Mouse (Mus musculus): ENCODE data around the gene Serp2. TPM values are rescaled to one million over a fixed set of nuclear protein-coding genes. Genes with fewer than 3 reads are reported as not detected.
A peak's percentile ranks its signal among the peaks of the same experiment; 100 is the strongest.

Serp2 gene
- polyA plus RNA-seq, 1 experiment from 2014 or later: 12.7 TPM

GRCm38 (mm10) chr14:76540005-76540670, 16.6 kb downstream of the Serp2 start:
- H3K36me3 ChIP-seq (ENCODE audit: control insufficient read depth, insufficient read depth, low read length): no peaks in the 10 kb centered on the region
- H3K9ac ChIP-seq (replicated peaks; ENCODE audit: low read depth, low read length): no peak overlapping the region
- H3K27ac ChIP-seq (ENCODE audit: low read length): no peak overlapping the region
- H3K4me2 ChIP-seq (replicated peaks; ENCODE audit: low read depth, low read length): no peak overlapping the region
- no peaks in the 10 kb centered on the region for H3K9me3 ChIP-seq (ENCODE audit: control insufficient read depth, low read depth, low read length)
- no peak for ATAC-seq (ENCODE audit: insufficient number of reproducible peaks, insufficient read depth, low FRiP score, low read depth)
- peaks cover 10% of the 10 kb centered on the region; the same call in 1 of the 2 replicates for H3K4me1 ChIP-seq (ENCODE audit: control insufficient read depth, insufficient read depth, low read length)
- H3K27me3 ChIP-seq (ENCODE audit: control insufficient read depth, insufficient read depth, low read length): no peaks in the 10 kb centered on the region
- 94% methylated on average over 5 of the region's 5 CpGs for WGBS
- no peak overlapping the region for H3K4me3 ChIP-seq (ENCODE audit: low read depth, low read length)

- ATAC-seq (ENCODE audit: insufficient number of reproducible peaks, insufficient read depth, low FRiP score, low read depth): no peak
- H3K27ac ChIP-seq (ENCODE audit: low read length): no peak overlapping the region
- no peak overlapping the region for H3K4me2 ChIP-seq (replicated peaks; ENCODE audit: low read depth, low read length)
- H3K9me3 ChIP-seq (ENCODE audit: control insufficient read depth, low read depth, low read length): no peaks in the 10 kb centered on the region
- H3K27me3 ChIP-seq (ENCODE audit: control insufficient read depth, insufficient read depth, low read length): no peaks in the 10 kb centered on the region
- H3K4me1 ChIP-seq (ENCODE audit: control insufficient read depth, insufficient read depth, low read length): peaks cover 23% of the 10 kb centered on the region
- H3K36me3 ChIP-seq (ENCODE audit: control insufficient read depth, insufficient read depth, low read length): no peaks in the 10 kb centered on the region
- WGBS: 19% methylated on average over 6 of the region's 6 CpGs
- H3K4me3 ChIP-seq (ENCODE audit: low read depth, low read length): no peak overlapping the region
- H3K9ac ChIP-seq (replicated peaks; ENCODE audit: low read depth, low read length): no peak overlapping the region
These were observed 19.8 kb downstream of the Serp2 start for GRCm38 (mm10) chr14:76536921-76537320.

- no peak for ATAC-seq (ENCODE audit: insufficient number of reproducible peaks, insufficient read depth, low FRiP score, low read depth)
- Histone ChIP-seq H3K27ac (ENCODE audit: low read length) (no peak overlapping the region; the same call in 1 of the 2 replicates), H3K9me3 (ENCODE audit: control insufficient read depth, low read depth, low read length) (no peaks in the 10 kb centered on the region), H3K36me3 (ENCODE audit: control insufficient read depth, insufficient read depth, low read length) (no peaks in the 10 kb centered on the region), H3K4me1 (ENCODE audit: control insufficient read depth, insufficient read depth, low read length) (peaks cover 17% of the 10 kb centered on the region), H3K9ac (replicated peaks; ENCODE audit: low read depth, low read length) (no peak overlapping the region), H3K4me3 (ENCODE audit: low read depth, low read length) (no peak overlapping the region), H3K27me3 (ENCODE audit: control insufficient read depth, insufficient read depth, low read length) (no peaks in the 10 kb centered on the region), H3K4me2 (replicated peaks; ENCODE audit: low read depth, low read length) (no peak overlapping the region)
- WGBS: 71% methylated on average over 1 of the region's 1 CpGs
These were observed 21.6 kb downstream of the Serp2 start for GRCm38 (mm10) chr14:76535096-76535495.

- H3K36me3 ChIP-seq (ENCODE audit: control insufficient read depth, insufficient read depth, low read length): no peaks in the 10 kb centered on the region
- WGBS: 10% methylated on average over 10 of the region's 10 CpGs
- peak; percentile 26; the same call in 1 of the 2 replicates for ATAC-seq (ENCODE audit: insufficient number of reproducible peaks, insufficient read depth, low FRiP score, low read depth)
- H3K4me3 ChIP-seq (ENCODE audit: low read depth, low read length): no peak overlapping the region
- H3K4me2 ChIP-seq (replicated peaks; ENCODE audit: low read depth, low read length): peak overlapping the region; percentile 29
- peaks cover 24% of the 10 kb centered on the region for H3K4me1 ChIP-seq (ENCODE audit: control insufficient read depth, insufficient read depth, low read length)
- peak overlapping the region; percentile 66; the same call in 1 of the 2 replicates for H3K27ac ChIP-seq (ENCODE audit: low read length)
- H3K9me3 ChIP-seq (ENCODE audit: control insufficient read depth, low read depth, low read length): no peaks in the 10 kb centered on the region
- no peaks in the 10 kb centered on the region for H3K27me3 ChIP-seq (ENCODE audit: control insufficient read depth, insufficient read depth, low read length)
- H3K9ac ChIP-seq (replicated peaks; ENCODE audit: low read depth, low read length): no peak overlapping the region
These were observed 23.4 kb downstream of the Serp2 start for GRCm38 (mm10) chr14:76533170-76533815.

- H3K9me3 ChIP-seq (ENCODE audit: control insufficient read depth, low read depth, low read length): no peaks in the 10 kb centered on the region
- H3K9ac ChIP-seq (replicated peaks; ENCODE audit: low read depth, low read length): no peak overlapping the region
- no peaks in the 10 kb centered on the region for H3K36me3 ChIP-seq (ENCODE audit: control insufficient read depth, insufficient read depth, low read length)
- H3K27me3 ChIP-seq (ENCODE audit: control insufficient read depth, insufficient read depth, low read length): no peaks in the 10 kb centered on the region
- no peak overlapping the region for H3K4me3 ChIP-seq (ENCODE audit: low read depth, low read length)
- peak; percentile 74; the same call in 1 of the 2 replicates for ATAC-seq (ENCODE audit: insufficient number of reproducible peaks, insufficient read depth, low FRiP score, low read depth)
- H3K27ac ChIP-seq (ENCODE audit: low read length): peak overlapping the region; percentile 66; the same call in 1 of the 2 replicates
- 39% methylated on average over 20 of the region's 20 CpGs for WGBS
- H3K4me2 ChIP-seq (replicated peaks; ENCODE audit: low read depth, low read length): peak overlapping the region; percentile 29
- H3K4me1 ChIP-seq (ENCODE audit: control insufficient read depth, insufficient read depth, low read length): peaks cover 30% of the 10 kb centered on the region
These were observed 24.2 kb downstream of the Serp2 start for GRCm38 (mm10) chr14:76532257-76533169.

GRCm38 (mm10) chr14:76531027-76531660, 25.5 kb downstream of the Serp2 start:
- no peak overlapping the region for H3K27ac ChIP-seq (ENCODE audit: low read length)
- H3K36me3 ChIP-seq (ENCODE audit: control insufficient read depth, insufficient read depth, low read length): no peaks in the 10 kb centered on the region
- peaks cover 31% of the 10 kb centered on the region for H3K4me1 ChIP-seq (ENCODE audit: control insufficient read depth, insufficient read depth, low read length)
- no peak overlapping the region for H3K9ac ChIP-seq (replicated peaks; ENCODE audit: low read depth, low read length)
- H3K27me3 ChIP-seq (ENCODE audit: control insufficient read depth, insufficient read depth, low read length): no peaks in the 10 kb centered on the region
- H3K4me3 ChIP-seq (ENCODE audit: low read depth, low read length): no peak overlapping the region
- WGBS: 92% methylated on average over 7 of the region's 7 CpGs
- H3K4me2 ChIP-seq (replicated peaks; ENCODE audit: low read depth, low read length): no peak overlapping the region
- no peaks in the 10 kb centered on the region for H3K9me3 ChIP-seq (ENCODE audit: control insufficient read depth, low read depth, low read length)
- ATAC-seq (ENCODE audit: insufficient number of reproducible peaks, insufficient read depth, low FRiP score, low read depth): no peak

- ATAC-seq (ENCODE audit: insufficient number of reproducible peaks, insufficient read depth, low FRiP score, low read depth): no peak
- Histone ChIP-seq H3K27me3 (ENCODE audit: control insufficient read depth, insufficient read depth, low read length) (no peaks in the 10 kb centered on the region), H3K36me3 (ENCODE audit: control insufficient read depth, insufficient read depth, low read length) (no peaks in the 10 kb centered on the region), H3K4me1 (ENCODE audit: control insufficient read depth, insufficient read depth, low read length) (peaks cover 30% of the 10 kb centered on the region), H3K4me3 (ENCODE audit: low read depth, low read length) (no peak overlapping the region), H3K9ac (replicated peaks; ENCODE audit: low read depth, low read length) (no peak overlapping the region), H3K4me2 (replicated peaks; ENCODE audit: low read depth, low read length) (no peak overlapping the region), H3K9me3 (ENCODE audit: control insufficient read depth, low read depth, low read length) (no peaks in the 10 kb centered on the region), H3K27ac (ENCODE audit: low read length) (no peak overlapping the region)
- WGBS: 22% methylated on average over 5 of the region's 5 CpGs
These were observed 28.0 kb downstream of the Serp2 start for GRCm38 (mm10) chr14:76528641-76529040.

Data from stomach, embryonic 14.5 days (tissue).